Mouse (Mus musculus) brain, embryonic 14.5 days (tissue): ENCODE data around the gene Rtraf.

Experiments
- CTCF ChIP-seq: fragments of 200-500 bp; IDR thresholded peaks from 2 replicates; pipeline ENCODE4 v1.5.1; 2012; ENCODE audit warnings: inconsistent platforms, mild to moderate bottlenecking, moderate library complexity, borderline replicate concordance; ENCODE audit not compliant: insufficient read depth, insufficient read length; ENCODE audit errors: extremely low read depth
- POLR2A ChIP-seq: fragments of 200-500 bp; IDR thresholded peaks from 2 replicates; pipeline ENCODE4 v1.6.1; 2012; ENCODE audit warnings: mild to moderate bottlenecking, inconsistent platforms, borderline replicate concordance; ENCODE audit not compliant: poor library complexity, insufficient read depth, insufficient read length, severe bottlenecking; ENCODE audit errors: extremely low read depth

DNA sequence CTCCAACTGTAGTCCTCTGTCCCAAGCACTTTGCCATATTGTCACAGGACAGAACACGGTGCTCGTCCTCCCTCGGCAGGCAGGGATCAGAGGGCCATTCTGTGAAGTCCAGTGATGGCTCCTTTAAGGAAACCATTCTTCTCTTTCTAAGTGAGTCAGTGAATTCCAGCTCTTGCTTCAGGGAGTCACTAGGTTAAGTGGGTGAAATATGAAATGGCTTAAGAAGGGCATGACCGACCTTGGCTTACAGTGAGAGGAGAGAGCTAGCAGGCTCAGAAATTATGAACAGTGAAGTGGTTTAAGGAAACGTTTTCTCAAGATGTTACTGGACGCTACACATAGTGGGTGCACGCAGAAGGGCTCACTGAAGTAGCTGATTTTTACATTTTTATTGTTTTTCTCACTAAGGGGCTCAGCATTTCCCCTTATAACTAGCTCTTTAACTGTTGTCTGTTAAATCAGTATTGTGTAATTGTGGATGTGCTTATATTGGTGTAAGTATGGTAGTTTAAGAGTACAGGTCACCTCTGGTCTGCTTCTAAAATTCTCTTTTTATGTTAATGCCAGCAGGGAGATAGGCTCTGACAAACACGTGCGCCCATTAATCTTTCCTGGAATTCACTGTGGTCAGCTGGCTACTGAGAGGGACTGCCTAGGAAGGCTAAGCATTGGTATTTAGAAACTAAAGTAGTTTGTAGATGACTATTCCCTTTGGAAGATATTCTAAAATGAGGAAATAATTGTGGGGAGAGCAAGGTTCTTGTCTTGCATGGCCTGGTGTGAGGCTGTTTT lies 37.6 kb downstream of the Rtraf start:
- TF ChIP-seq POLR2A (no peak), CTCF (no peak)
